Mouse (Mus musculus) heart, embryonic 11.5 days (tissue): ENCODE measurements at regions not wholly inside any gene's neighbourhood (a gene's known extent, or its start where the extent isn't known, plus 50 kb on each side); places are given as distances from the start of the nearest gene placed in this dataset.

Experiments
- ATAC-seq: fragments of 200-750 bp; cut with Nextera tagmentation; replicated peaks from 2 replicates; pipeline ENCODE4 v1.8.0; 2017; ENCODE audit warnings: moderate library complexity; ENCODE audit not compliant: insufficient number of reproducible peaks, low FRiP score, low TSS enrichment
- H3K27ac ChIP-seq: fragments of 300-500 bp; sonication (generic); 2 replicates; pipeline ENCODE4 v1.5.1; 2014; ENCODE audit warnings: mild to moderate bottlenecking, low read depth, low read length
- H3K27me3 ChIP-seq: fragments of 300-500 bp; sonication (generic); 2 replicates; pipeline ENCODE4 v1.6.1; 2014; ENCODE audit warnings: mild to moderate bottlenecking, low read length, mixed read lengths; ENCODE audit not compliant: control insufficient read depth, insufficient read depth
- H3K36me3 ChIP-seq: fragments of 300-500 bp; sonication (generic); 2 replicates; pipeline ENCODE4 v1.6.1; 2014; ENCODE audit warnings: mild to moderate bottlenecking, low read length, moderate library complexity, mixed read lengths; ENCODE audit not compliant: control insufficient read depth, insufficient read depth
- H3K4me1 ChIP-seq: fragments of 300-500 bp; sonication (generic); 2 replicates; pipeline ENCODE4 v1.6.1; 2014; ENCODE audit warnings: low read length; ENCODE audit not compliant: control insufficient read depth, insufficient read depth
- H3K4me2 ChIP-seq: fragments of 300-500 bp; sonication (generic); 2 replicates; pipeline ENCODE4 v1.6.1; 2014; ENCODE audit warnings: mild to moderate bottlenecking, moderate library complexity
- H3K4me3 ChIP-seq: fragments of 300-500 bp; sonication (generic); 2 replicates; pipeline ENCODE4 v1.5.1; 2014; ENCODE audit warnings: low read depth, low read length
- H3K9ac ChIP-seq: fragments of 300-500 bp; sonication (generic); 2 replicates; pipeline ENCODE4 v1.6.1; 2014; ENCODE audit warnings: mild to moderate bottlenecking, low read depth, low read length, moderate library complexity
- H3K9me3 ChIP-seq: fragments of 300-500 bp; sonication (generic); replicated peaks from 2 replicates; pipeline ENCODE4 v1.6.1; 2016; ENCODE audit warnings: low read length; ENCODE audit not compliant: control insufficient read depth
- WGBS: fragments of 180-500 bp; shearing (Covaris S2); extraction: QIAGEN DNeasy Blood & Tissue Kit; methylation state at CpG from one replicate; pipeline ENCODE4 v1.1.7; 2014; ENCODE audit not compliant: insufficient replicate concordance; 5-methylcytosine and 5-hydroxymethylcytosine counted together

GRCm38 (mm10) chr14:48740942-48741602 is 67.5 kb upstream of the Otx2 start:
- Histone ChIP-seq H3K36me3 (no peaks in the 10 kb centered on the region), H3K27me3 (no peaks in the 10 kb centered on the region), H3K4me2 (no peak overlapping the region), H3K27ac (no peak overlapping the region), H3K4me1 (no peaks in the 10 kb centered on the region), H3K9me3 (no peaks in the 10 kb centered on the region), H3K4me3 (no peak overlapping the region), H3K9ac (no peak overlapping the region)
- no peak for ATAC-seq
- WGBS: 63% methylated on average over 7 of the region's 7 CpGs

- Histone ChIP-seq H3K9me3 (no peaks in the 10 kb centered on the region), H3K27ac (no peak overlapping the region), H3K4me1 (no peaks in the 10 kb centered on the region), H3K4me3 (no peak overlapping the region), H3K9ac (no peak overlapping the region), H3K4me2 (no peak overlapping the region), H3K36me3 (no peaks in the 10 kb centered on the region), H3K27me3 (no peaks in the 10 kb centered on the region)
- no peak for ATAC-seq
- WGBS: 81% methylated on average over 4 of the region's 4 CpGs
Observed at GRCm38 (mm10) chr14:48739121-48739520, 65.5 kb upstream of the Otx2 start.

DNA sequence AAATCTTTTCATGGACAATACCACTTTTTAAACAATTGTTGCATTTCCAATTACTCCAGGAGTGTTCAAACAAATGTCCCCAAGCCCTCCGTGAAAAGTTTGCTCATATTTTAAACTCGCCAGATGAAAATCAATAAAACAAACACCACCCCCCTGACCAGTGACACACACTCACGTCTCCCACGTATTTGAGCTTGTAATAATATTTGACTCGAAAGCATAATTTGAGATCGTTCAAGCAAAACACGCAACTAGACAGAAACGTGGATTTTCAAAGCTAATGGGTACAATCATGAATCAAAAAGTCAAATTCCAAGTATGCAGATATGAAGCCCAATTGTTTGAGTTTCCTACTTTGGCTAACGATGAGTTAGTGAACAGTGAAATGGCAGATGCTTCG is 65.0 kb upstream of the Otx2 start:
- Histone ChIP-seq H3K4me3 (no peak overlapping the region), H3K9me3 (no peaks in the 10 kb centered on the region), H3K4me2 (no peak overlapping the region), H3K4me1 (no peaks in the 10 kb centered on the region), H3K9ac (no peak overlapping the region), H3K27me3 (no peaks in the 10 kb centered on the region), H3K36me3 (no peaks in the 10 kb centered on the region), H3K27ac (no peak overlapping the region)
- 81% methylated on average over 10 of the region's 10 CpGs for WGBS
- ATAC-seq: no peak

GRCm38 (mm10) chr14:48738213-48738612 is 64.6 kb upstream of the Otx2 start:
- ATAC-seq: no peak
- no peak overlapping the region for H3K4me2 ChIP-seq
- no peaks in the 10 kb centered on the region for H3K4me1 ChIP-seq
- H3K36me3 ChIP-seq: no peaks in the 10 kb centered on the region
- H3K4me3 ChIP-seq: no peak overlapping the region
- no peak overlapping the region for H3K27ac ChIP-seq
- H3K27me3 ChIP-seq: no peaks in the 10 kb centered on the region
- no peak overlapping the region for H3K9ac ChIP-seq
- no peaks in the 10 kb centered on the region for H3K9me3 ChIP-seq
- 78% methylated on average over 10 of the region's 10 CpGs for WGBS

DNA sequence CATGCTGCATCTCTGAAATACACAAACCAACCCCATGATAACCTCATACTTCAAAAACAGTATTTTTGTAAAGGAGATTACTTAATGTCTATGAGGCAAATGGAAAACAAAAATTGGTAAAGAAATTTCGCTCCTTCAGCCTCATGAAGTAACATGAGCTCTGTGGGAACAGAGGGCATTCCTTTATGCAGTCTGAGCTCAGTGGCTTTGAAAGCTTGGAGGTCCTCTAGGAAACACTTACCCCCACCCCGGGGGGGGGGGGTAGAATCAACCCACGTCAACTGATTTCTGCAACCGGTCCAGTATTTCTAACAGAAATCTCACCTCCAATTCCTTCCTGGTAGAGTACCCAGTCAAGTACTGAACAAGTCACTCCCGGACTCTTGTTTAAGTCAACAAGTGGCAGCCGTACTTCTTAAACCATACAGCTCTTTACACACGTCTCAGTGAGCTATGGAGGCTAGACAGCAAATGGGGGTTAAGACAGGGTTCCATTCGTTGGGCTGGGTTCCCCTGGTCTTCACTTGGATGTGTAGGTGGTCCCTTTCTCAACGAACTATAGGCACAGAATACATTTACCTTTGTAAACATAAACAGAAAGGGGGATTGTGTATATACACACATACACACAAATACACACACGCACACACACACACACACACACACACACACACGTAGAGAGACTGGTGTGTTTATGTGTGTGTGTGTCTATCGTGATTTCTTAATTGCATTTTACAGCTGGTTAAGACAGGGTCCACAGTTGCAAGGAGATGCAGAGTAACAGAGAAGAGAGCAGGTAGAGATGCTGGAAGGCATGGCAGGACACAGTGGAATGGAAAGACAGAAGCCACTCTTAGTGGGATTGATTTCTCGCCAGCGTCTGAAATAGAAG is 63.6 kb upstream of the Otx2 start:
- Histone ChIP-seq H3K9ac (no peak overlapping the region), H3K4me3 (no peak overlapping the region), H3K27ac (no peak overlapping the region), H3K27me3 (no peaks in the 10 kb centered on the region), H3K4me1 (no peaks in the 10 kb centered on the region), H3K4me2 (no peak overlapping the region), H3K9me3 (no peaks in the 10 kb centered on the region), H3K36me3 (no peaks in the 10 kb centered on the region)
- 63% methylated on average over 14 of the region's 14 CpGs for WGBS
- ATAC-seq: no peak

DNA sequence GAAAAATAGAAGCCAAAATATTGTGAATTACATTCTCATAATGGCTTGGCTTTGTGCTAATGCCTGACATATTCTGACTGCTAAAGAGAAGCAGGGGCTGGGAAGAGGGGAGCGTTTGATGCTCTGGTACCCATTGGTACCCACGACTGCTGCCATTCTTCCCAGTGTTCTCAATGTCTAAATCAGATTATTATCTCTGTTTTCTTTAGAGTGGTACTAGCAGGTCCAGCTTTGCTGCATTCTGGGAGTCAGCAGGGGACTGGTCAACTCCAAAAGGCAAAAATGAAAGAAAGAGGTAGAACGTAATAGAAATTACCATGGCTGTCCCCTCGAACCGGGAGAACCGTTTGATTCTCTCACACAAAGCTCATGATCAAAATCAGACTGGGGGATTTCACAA is 62.6 kb upstream of the Otx2 start:
- Histone ChIP-seq H3K27me3 (no peaks in the 10 kb centered on the region), H3K36me3 (no peaks in the 10 kb centered on the region), H3K27ac (no peak overlapping the region), H3K9ac (no peak overlapping the region), H3K4me3 (no peak overlapping the region), H3K9me3 (no peaks in the 10 kb centered on the region), H3K4me2 (no peak overlapping the region), H3K4me1 (no peaks in the 10 kb centered on the region)
- 81% methylated on average over 6 of the region's 6 CpGs for WGBS
- no peak for ATAC-seq

DNA sequence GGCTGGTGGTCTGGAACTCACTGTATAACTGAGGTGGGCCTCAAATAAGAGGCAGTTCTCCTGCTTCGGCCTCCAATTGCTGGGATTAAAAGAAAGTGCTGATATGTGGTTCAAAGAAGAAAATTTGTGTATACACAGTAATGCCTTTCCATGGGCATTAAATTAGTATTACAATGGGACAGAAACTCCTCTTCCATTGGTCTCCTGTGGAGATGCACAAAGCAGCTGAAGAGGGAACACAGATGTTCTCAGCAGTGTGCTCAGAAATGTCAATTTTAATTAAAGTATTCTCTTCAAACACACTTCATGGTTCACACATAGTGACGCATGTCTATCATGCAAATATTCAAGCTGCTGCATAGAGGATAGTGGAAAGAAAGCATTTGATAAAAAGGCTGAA is 56.4 kb upstream of the Otx2 start:
- no peaks in the 10 kb centered on the region for H3K27me3 ChIP-seq
- no peak overlapping the region for H3K9ac ChIP-seq
- no peak for ATAC-seq
- H3K4me2 ChIP-seq: no peak overlapping the region
- H3K4me1 ChIP-seq: no peaks in the 10 kb centered on the region
- 86% methylated on average over 2 of the region's 2 CpGs for WGBS
- no peak overlapping the region for H3K4me3 ChIP-seq
- H3K9me3 ChIP-seq: no peaks in the 10 kb centered on the region
- H3K36me3 ChIP-seq: no peaks in the 10 kb centered on the region
- H3K27ac ChIP-seq: no peak overlapping the region
